Mouse (Mus musculus): ENCODE measurements at regions not wholly inside any gene's neighbourhood (a gene's known extent, or its start where the extent isn't known, plus 50 kb on each side); places are given as distances from the start of the nearest gene placed in this dataset.

- peaks cover 3% of the 10 kb centered on the region; the same call in 1 of the 2 replicates for H3K4me1 ChIP-seq (ENCODE audit: control insufficient read depth, insufficient read depth)
- TF ChIP-seq EP300 (IDR thresholded peaks at IDR 0.05; ENCODE audit: low read depth) (no peak), CTCF (IDR thresholded peaks at IDR 0.05; ENCODE audit: low read depth) (no peak)
- H3K9ac ChIP-seq (replicated peaks; ENCODE audit: low read depth, low read length): no peak overlapping the region
- H3K9me3 ChIP-seq (replicated peaks; ENCODE audit: control insufficient read depth, low read length): no peaks in the 10 kb centered on the region
- no peak overlapping the region for H3K4me3 ChIP-seq (ENCODE audit: low read depth, low read length)
- no peaks in the 10 kb centered on the region for H3K27me3 ChIP-seq (ENCODE audit: control insufficient read depth, insufficient read depth, low read length)
- H3K4me2 ChIP-seq (ENCODE audit: low read depth, low read length): no peak overlapping the region
- DNase-seq (ENCODE audit: low spot score): no peak
- 73% methylated on average over 5 of the region's 5 CpGs for WGBS
- H3K36me3 ChIP-seq (replicated peaks; ENCODE audit: control insufficient read depth, insufficient read depth, low read length): no peaks in the 10 kb centered on the region
- no peak for ATAC-seq (ENCODE audit: insufficient read depth, low read depth)
- H3K27ac ChIP-seq (ENCODE audit: low read depth): no peak overlapping the region
These were observed 185.6 kb upstream of the Serp2 start for GRCm38 (mm10) chr14:76742297-76742696.

GRCm38 (mm10) chr14:76739836-76740597 lies 183.3 kb upstream of the Serp2 start:
- WGBS: 46% methylated on average over 25 of the region's 25 CpGs
- no peak overlapping the region for H3K4me2 ChIP-seq (ENCODE audit: low read depth, low read length)

GRCm38 (mm10) chr14:76735997-76736396 lies 179.3 kb upstream of the Serp2 start:
- 89% methylated on average over 5 of the region's 5 CpGs for WGBS
- H3K9ac ChIP-seq (replicated peaks; ENCODE audit: low read depth, low read length): no peak overlapping the region
- no peaks in the 10 kb centered on the region for H3K36me3 ChIP-seq (replicated peaks; ENCODE audit: control insufficient read depth, insufficient read depth, low read length)
- no peaks in the 10 kb centered on the region for H3K9me3 ChIP-seq (replicated peaks; ENCODE audit: control insufficient read depth, low read length)
- no peak overlapping the region for H3K4me2 ChIP-seq (ENCODE audit: low read depth, low read length)
- H3K27me3 ChIP-seq (ENCODE audit: control insufficient read depth, insufficient read depth, low read length): no peaks in the 10 kb centered on the region
- H3K4me3 ChIP-seq (ENCODE audit: low read depth, low read length): no peak overlapping the region
- TF ChIP-seq CTCF (IDR thresholded peaks at IDR 0.05; ENCODE audit: low read depth) (no peak), EP300 (IDR thresholded peaks at IDR 0.05; ENCODE audit: low read depth) (no peak)
- ATAC-seq (ENCODE audit: insufficient read depth, low read depth) (no peak), DNase-seq (ENCODE audit: low spot score) (no peak)
- peaks cover 14% of the 10 kb centered on the region; the same call in 1 of the 2 replicates for H3K4me1 ChIP-seq (ENCODE audit: control insufficient read depth, insufficient read depth)
- H3K27ac ChIP-seq (ENCODE audit: low read depth): no peak overlapping the region

More at GRCm38 (mm10) chr14:76739836-76740597, 183.3 kb upstream of the Serp2 start:
- Histone ChIP-seq H3K36me3 (replicated peaks; ENCODE audit: control insufficient read depth, insufficient read depth, low read length) (no peaks in the 10 kb centered on the region), H3K27me3 (ENCODE audit: control insufficient read depth, insufficient read depth, low read length) (no peaks in the 10 kb centered on the region), H3K9me3 (replicated peaks; ENCODE audit: control insufficient read depth, low read length) (no peaks in the 10 kb centered on the region), H3K9ac (replicated peaks; ENCODE audit: low read depth, low read length) (no peak overlapping the region), H3K4me1 (ENCODE audit: control insufficient read depth, insufficient read depth) (peaks cover 3% of the 10 kb centered on the region; the same call in 1 of the 2 replicates), H3K27ac (ENCODE audit: low read depth) (no peak overlapping the region; the same call in 1 of the 2 replicates), H3K4me3 (ENCODE audit: low read depth, low read length) (no peak overlapping the region)
- peak; percentile 49 for ATAC-seq (ENCODE audit: insufficient read depth, low read depth)
- DNase-seq (ENCODE audit: low spot score): peak; percentile 65
- TF ChIP-seq EP300 (IDR thresholded peaks at IDR 0.05; ENCODE audit: low read depth) (no peak), CTCF (IDR thresholded peaks at IDR 0.05; ENCODE audit: low read depth) (peak; percentile 48)

- Histone ChIP-seq H3K9me3 (replicated peaks; ENCODE audit: control insufficient read depth, low read length) (no peaks in the 10 kb centered on the region), H3K27me3 (ENCODE audit: control insufficient read depth, insufficient read depth, low read length) (no peaks in the 10 kb centered on the region), H3K9ac (replicated peaks; ENCODE audit: low read depth, low read length) (no peak overlapping the region), H3K36me3 (replicated peaks; ENCODE audit: control insufficient read depth, insufficient read depth, low read length) (no peaks in the 10 kb centered on the region), H3K27ac (ENCODE audit: low read depth) (no peak overlapping the region), H3K4me3 (ENCODE audit: low read depth, low read length) (no peak overlapping the region), H3K4me2 (ENCODE audit: low read depth, low read length) (no peak overlapping the region), H3K4me1 (ENCODE audit: control insufficient read depth, insufficient read depth) (peaks cover 17% of the 10 kb centered on the region; the same call in 1 of the 2 replicates)
- 58% methylated on average over 4 of the region's 4 CpGs for WGBS
- DNase-seq (ENCODE audit: low spot score): no peak
- TF ChIP-seq CTCF (IDR thresholded peaks at IDR 0.05; ENCODE audit: low read depth): no peak
- TF ChIP-seq EP300 (IDR thresholded peaks at IDR 0.05; ENCODE audit: low read depth): no peak
- no peak for ATAC-seq (ENCODE audit: insufficient read depth, low read depth)
These were observed 178.4 kb upstream of the Serp2 start for GRCm38 (mm10) chr14:76735107-76735506.

GRCm38 (mm10) chr14:76733258-76733823 lies 176.7 kb upstream of the Serp2 start:
- no peak overlapping the region for H3K4me2 ChIP-seq (ENCODE audit: low read depth, low read length)
- no peak overlapping the region for H3K27ac ChIP-seq (ENCODE audit: low read depth)
- H3K4me3 ChIP-seq (ENCODE audit: low read depth, low read length): no peak overlapping the region
- TF ChIP-seq CTCF (IDR thresholded peaks at IDR 0.05; ENCODE audit: low read depth): no peak
- no peak for TF ChIP-seq EP300 (IDR thresholded peaks at IDR 0.05; ENCODE audit: low read depth)
- no peak overlapping the region for H3K9ac ChIP-seq (replicated peaks; ENCODE audit: low read depth, low read length)
- no peaks in the 10 kb centered on the region for H3K36me3 ChIP-seq (replicated peaks; ENCODE audit: control insufficient read depth, insufficient read depth, low read length)
- H3K4me1 ChIP-seq (ENCODE audit: control insufficient read depth, insufficient read depth): peaks cover 13% of the 10 kb centered on the region; the same call in 1 of the 2 replicates
- no peak for ATAC-seq (ENCODE audit: insufficient read depth, low read depth)
- H3K27me3 ChIP-seq (ENCODE audit: control insufficient read depth, insufficient read depth, low read length): no peaks in the 10 kb centered on the region
- no peak for DNase-seq (ENCODE audit: low spot score)
- WGBS: 89% methylated on average over 8 of the region's 8 CpGs
- H3K9me3 ChIP-seq (replicated peaks; ENCODE audit: control insufficient read depth, low read length): no peaks in the 10 kb centered on the region
